ENCODE assay signal across 10 mouse cellular contexts in genomic region chr5:112371933-112372332, GRCm38 (mm10). TPM values are rescaled to one million over a fixed set of nuclear protein-coding genes. Genes with fewer than 3 reads are reported as not detected.
DNase-seq lines count a peak whose midpoint lies in the region; ATAC-seq lines count a peak whose summit lies in the region.
"Had no signal": no experiment of that assay in that cellular context is flagged by ENCODE, and none has a peak within 500 bp of the region (broad histone marks: within the 10 kb centered on the region; RNA-seq: fewer than 3 reads in every experiment).

No protein-coding gene starts in this region.

- no peaks in the 10 kb centered on the region for H3K9me3 ChIP-seq in embryonic facial prominence, embryonic 10.5 days
- H3K9me3 ChIP-seq in hindbrain, embryonic 16.5 days (ENCODE audit: control insufficient read depth, low read length) = no peaks in the 10 kb centered on the region
- no peaks in the 10 kb centered on the region for H3K9me3 ChIP-seq in midbrain, embryonic 15.5 days
- no peaks in the 10 kb centered on the region for H3K9me3 ChIP-seq in heart, embryonic 10.5 days

- peaks cover 25% of the 10 kb centered on the region for H3K4me1 ChIP-seq in embryonic facial prominence, embryonic 10.5 days
- H3K4me1 ChIP-seq in hindbrain, embryonic 16.5 days (ENCODE audit: control insufficient read depth, insufficient read depth, low read depth, low read length) = peaks cover 47% of the 10 kb centered on the region
- H3K4me1 ChIP-seq in midbrain, embryonic 15.5 days = peaks cover 40% of the 10 kb centered on the region
- no peaks in the 10 kb centered on the region for H3K4me1 ChIP-seq in heart, embryonic 10.5 days

- peak overlapping the region; percentile 31 for H3K9ac ChIP-seq in hindbrain, embryonic 16.5 days (ENCODE audit: low read depth, low read length)
- peak overlapping the region; percentile 39 for H3K9ac ChIP-seq in midbrain, embryonic 15.5 days

- no peak overlapping the region for H3K4me3 ChIP-seq in embryonic facial prominence, embryonic 10.5 days
- no peak overlapping the region for H3K4me3 ChIP-seq in hindbrain, embryonic 16.5 days (ENCODE audit: low read length)
- no peak overlapping the region for H3K4me3 ChIP-seq in midbrain, embryonic 15.5 days
- no peak overlapping the region for H3K4me3 ChIP-seq in heart, embryonic 10.5 days
- H3K4me3 ChIP-seq: gastrocnemius, adult 2 months had no signal

- DNase-seq in brain, adult 2 months (ENCODE audit: low read depth, low spot score) = peak; percentile 96
- DNase-seq in embryonic facial prominence, embryonic 10.5 days (ENCODE audit: low spot score) = no peak
- DNase-seq in heart, adult 18-20 months = no peak
- DNase-seq in heart, embryonic 10.5 days (ENCODE audit: low spot score) = no peak
- no peak for DNase-seq in lung, postnatal 14 days
- DNase-seq in thymus, postnatal 14 days = no peak
- DNase-seq: gastrocnemius, adult 2 months; kidney, postnatal 4 days had no signal

- H3K36me3 ChIP-seq in embryonic facial prominence, embryonic 10.5 days (replicated peaks) = peaks cover 97% of the 10 kb centered on the region
- peaks cover 21% of the 10 kb centered on the region for H3K36me3 ChIP-seq in hindbrain, embryonic 16.5 days (ENCODE audit: control insufficient read depth, insufficient read depth, low read length)
- peaks cover 13% of the 10 kb centered on the region; the same call in 1 of the 2 replicates for H3K36me3 ChIP-seq in midbrain, embryonic 15.5 days (replicated peaks)
- H3K36me3 ChIP-seq in heart, embryonic 10.5 days = peaks cover 79% of the 10 kb centered on the region

- ATAC-seq in hindbrain, embryonic 16.5 days = peak; percentile 92
- ATAC-seq in midbrain, embryonic 15.5 days (replicated peaks) = peak; percentile 90

- 50% methylated on average over 7 of the region's 7 CpGs for WGBS in embryonic facial prominence, embryonic 10.5 days
- 9% methylated on average over 7 of the region's 7 CpGs for WGBS in hindbrain, embryonic 16.5 days
- WGBS in midbrain, embryonic 15.5 days = 11% methylated on average over 7 of the region's 7 CpGs
- WGBS in heart, embryonic 10.5 days = 70% methylated on average over 7 of the region's 7 CpGs

- peak overlapping the region; percentile 9; the same call in 1 of the 2 replicates for H3K4me2 ChIP-seq in hindbrain, embryonic 16.5 days (ENCODE audit: low read length)
- H3K4me2 ChIP-seq in midbrain, embryonic 15.5 days = peak overlapping the region; percentile 35

- no peaks in the 10 kb centered on the region for H3K27me3 ChIP-seq in embryonic facial prominence, embryonic 10.5 days (replicated peaks; ENCODE audit: low read depth, poor library complexity, severe bottlenecking)
- no peaks in the 10 kb centered on the region for H3K27me3 ChIP-seq in hindbrain, embryonic 16.5 days (replicated peaks; ENCODE audit: control insufficient read depth, insufficient read depth, low read length)
- no peaks in the 10 kb centered on the region for H3K27me3 ChIP-seq in midbrain, embryonic 15.5 days (replicated peaks)
- H3K27me3 ChIP-seq in heart, embryonic 10.5 days (ENCODE audit: insufficient read depth, poor library complexity, severe bottlenecking) = peaks cover 49% of the 10 kb centered on the region

- H3K27ac ChIP-seq in embryonic facial prominence, embryonic 10.5 days (replicated peaks) = peak overlapping the region; percentile 48; the same call in 1 of the 2 replicates
- peak overlapping the region; percentile 89 for H3K27ac ChIP-seq in hindbrain, embryonic 16.5 days (ENCODE audit: low read depth, low read length)
- H3K27ac ChIP-seq in midbrain, embryonic 15.5 days = peak overlapping the region; percentile 97
- H3K27ac ChIP-seq in heart, embryonic 10.5 days = no peak overlapping the region
- H3K27ac ChIP-seq: gastrocnemius, adult 2 months had no signal

RNA-seq across cellular contexts. Expression of gene Gm6583, which starts 16.1 kb away (rescaled TPM):
- polyA plus RNA-seq in embryonic facial prominence, embryonic 10.5 days (2016; fragmentation: Nextera tagmentation; extraction: Ambion mirVana) = 0.28 and 0.30 TPM in 2 replicates
- 0.17 and 0.21 TPM in 2 replicates for polyA plus RNA-seq in hindbrain, embryonic 16.5 days (2015; fragmentation: Nextera tagmentation; extraction: Ambion mirVana)
- polyA plus RNA-seq in midbrain, embryonic 15.5 days (2015; fragmentation: Nextera tagmentation; extraction: Ambion mirVana) = 0.14 and 0.39 TPM in 2 replicates
- total RNA-seq in heart, adult 18-20 months (2021) = not detected
- 0.18 and 0.28 TPM in 2 replicates for polyA plus RNA-seq in heart, embryonic 10.5 days (2016; fragmentation: Nextera tagmentation; extraction: Ambion mirVana)
- total RNA-seq: gastrocnemius, adult 2 months had no signal

RNA-seq across cellular contexts. Expression of gene Asphd2, which starts 22.7 kb away (rescaled TPM):
- polyA plus RNA-seq in embryonic facial prominence, embryonic 10.5 days (2016; fragmentation: Nextera tagmentation; extraction: Ambion mirVana) = 23.7 and 27.3 TPM in 2 replicates
- polyA plus RNA-seq in hindbrain, embryonic 16.5 days (2015; fragmentation: Nextera tagmentation; extraction: Ambion mirVana) = 29.5 and 37.0 TPM in 2 replicates
- polyA plus RNA-seq in midbrain, embryonic 15.5 days (2015; fragmentation: Nextera tagmentation; extraction: Ambion mirVana) = 124 and 132 TPM in 2 replicates
- under 1 TPM; 0.42 to 0.87 TPM for total RNA-seq in heart, adult 18-20 months (2021)
- polyA plus RNA-seq in heart, embryonic 10.5 days (2016; fragmentation: Nextera tagmentation; extraction: Ambion mirVana) = 4.3 and 6.8 TPM in 2 replicates

RNA-seq across cellular contexts. Expression of gene Hps4, which starts 29.1 kb away (rescaled TPM):
- 36.1 and 36.9 TPM in 2 replicates for polyA plus RNA-seq in embryonic facial prominence, embryonic 10.5 days (2016; fragmentation: Nextera tagmentation; extraction: Ambion mirVana)
- 37.4 and 39.6 TPM in 2 replicates for polyA plus RNA-seq in hindbrain, embryonic 16.5 days (2015; fragmentation: Nextera tagmentation; extraction: Ambion mirVana)
- polyA plus RNA-seq in midbrain, embryonic 15.5 days (2015; fragmentation: Nextera tagmentation; extraction: Ambion mirVana) = 39.6 and 43.9 TPM in 2 replicates
- total RNA-seq in heart, adult 18-20 months (2021) = 10 to 100 TPM; 10.5 to 12.4 TPM
- polyA plus RNA-seq in heart, embryonic 10.5 days (2016; fragmentation: Nextera tagmentation; extraction: Ambion mirVana) = 15.4 and 21.4 TPM in 2 replicates

RNA-seq across cellular contexts. Expression of gene Srrd, which starts 29.1 kb away (rescaled TPM):
- polyA plus RNA-seq in embryonic facial prominence, embryonic 10.5 days (2016; fragmentation: Nextera tagmentation; extraction: Ambion mirVana) = 48.2 and 51.6 TPM in 2 replicates
- polyA plus RNA-seq in hindbrain, embryonic 16.5 days (2015; fragmentation: Nextera tagmentation; extraction: Ambion mirVana) = 58.3 and 60.8 TPM in 2 replicates
- polyA plus RNA-seq in midbrain, embryonic 15.5 days (2015; fragmentation: Nextera tagmentation; extraction: Ambion mirVana) = 64.0 and 66.8 TPM in 2 replicates
- total RNA-seq in heart, adult 18-20 months (2021) = 10 to 100 TPM in 1 of 2 experiments, 1 to 10 TPM in 1; 6.8 to 10.0 TPM
- polyA plus RNA-seq in heart, embryonic 10.5 days (2016; fragmentation: Nextera tagmentation; extraction: Ambion mirVana) = 26.7 and 40.5 TPM in 2 replicates

RNA-seq across cellular contexts. Expression of gene Tfip11, which starts 45.8 kb away (rescaled TPM):
- 41.3 and 42.5 TPM in 2 replicates for polyA plus RNA-seq in embryonic facial prominence, embryonic 10.5 days (2016; fragmentation: Nextera tagmentation; extraction: Ambion mirVana)
- 31.9 and 34.6 TPM in 2 replicates for polyA plus RNA-seq in hindbrain, embryonic 16.5 days (2015; fragmentation: Nextera tagmentation; extraction: Ambion mirVana)
- polyA plus RNA-seq in midbrain, embryonic 15.5 days (2015; fragmentation: Nextera tagmentation; extraction: Ambion mirVana) = 35.7 and 38.2 TPM in 2 replicates
- total RNA-seq in heart, adult 18-20 months (2021) = 10 to 100 TPM; 20.5 to 20.8 TPM
- 26.4 and 26.9 TPM in 2 replicates for polyA plus RNA-seq in heart, embryonic 10.5 days (2016; fragmentation: Nextera tagmentation; extraction: Ambion mirVana)
